Mouse (Mus musculus): ENCODE measurements at regions not wholly inside any gene's neighbourhood (a gene's known extent, or its start where the extent isn't known, plus 50 kb on each side); places are given as distances from the start of the nearest gene placed in this dataset.

DNA sequence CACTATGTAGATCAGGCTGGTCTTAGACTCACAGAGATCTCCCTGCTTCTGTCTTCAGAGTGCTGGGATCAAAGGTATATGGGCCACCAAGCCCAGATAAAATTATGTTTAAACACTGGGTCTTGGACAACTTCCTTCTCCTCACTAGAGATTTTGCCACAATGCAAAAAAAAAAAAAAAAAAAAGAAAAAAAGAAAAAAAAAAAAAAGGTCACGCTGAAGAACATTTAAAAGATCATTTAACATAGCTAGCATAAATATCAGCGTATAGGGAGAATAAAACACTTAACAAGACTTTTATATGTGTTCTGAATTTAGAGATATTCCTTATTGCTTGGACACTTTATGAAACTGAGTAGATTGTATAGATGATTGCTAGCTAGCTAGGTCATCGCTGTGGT, 137.1 kb upstream of the Slc38a2 start:
- TF ChIP-seq CTCF (IDR thresholded peaks at IDR 0.05; ENCODE audit: low read depth) (no peak), EP300 (IDR thresholded peaks at IDR 0.05; ENCODE audit: low read depth) (no peak)

All from liver, embryonic 14.5 days (tissue).